Mouse (Mus musculus) limb, embryonic 11.5 days (tissue): ENCODE results near the gene Rasgef1b. TPM values are rescaled to one million over a fixed set of nuclear protein-coding genes. Genes with fewer than 3 reads are reported as not detected.

Experiments used
- ATAC-seq: fragments of 200-750 bp; cut with Nextera tagmentation; 2 replicates; pipeline ENCODE4 v1.8.0; 2017; ENCODE audit warnings: low read depth; ENCODE audit not compliant: insufficient number of reproducible peaks, low FRiP score, low TSS enrichment
- DNase-seq: peaks from one replicate; pipeline ENCODE4 v3.0.0-alpha.2; 2015; ENCODE audit warnings: low spot score
- H3K27ac ChIP-seq: fragments of 300-500 bp; sonication (generic); replicated peaks from 2 replicates; pipeline ENCODE4 v1.5.1; 2014; ENCODE audit warnings: low read depth, mild to moderate bottlenecking, low read length
- H3K27me3 ChIP-seq: fragments of 300-500 bp; sonication (generic); 2 replicates; pipeline ENCODE4 v1.6.1; 2014; ENCODE audit warnings: mild to moderate bottlenecking, low read length, mixed read lengths; ENCODE audit not compliant: control insufficient read depth, insufficient read depth
- H3K36me3 ChIP-seq: fragments of 300-500 bp; sonication (generic); 2 replicates; pipeline ENCODE4 v1.6.1; 2014; ENCODE audit warnings: mild to moderate bottlenecking, low read length, moderate library complexity, mixed read lengths; ENCODE audit not compliant: control insufficient read depth, insufficient read depth
- H3K4me1 ChIP-seq: fragments of 300-500 bp; sonication (generic); 2 replicates; pipeline ENCODE4 v1.6.1; 2014; ENCODE audit warnings: low read length, mixed read lengths; ENCODE audit not compliant: control insufficient read depth, insufficient read depth
- H3K4me2 ChIP-seq: fragments of 300-500 bp; sonication (generic); 2 replicates; pipeline ENCODE4 v1.6.1; 2014; ENCODE audit warnings: low read depth, mild to moderate bottlenecking, moderate library complexity; ENCODE audit not compliant: severe bottlenecking
- H3K4me3 ChIP-seq: fragments of 300-500 bp; sonication (generic); 2 replicates; pipeline ENCODE4 v1.5.1; 2014; ENCODE audit warnings: low read depth, low read length
- H3K9ac ChIP-seq: fragments of 300-500 bp; sonication (generic); 2 replicates; pipeline ENCODE4 v1.6.1; 2014; ENCODE audit warnings: mild to moderate bottlenecking, low read length
- H3K9me3 ChIP-seq: fragments of 300-500 bp; sonication (generic); 2 replicates; pipeline ENCODE4 v1.6.1; 2016; ENCODE audit warnings: low read length; ENCODE audit not compliant: control insufficient read depth
- WGBS: fragments of 180-500 bp; shearing (Covaris S2); extraction: QIAGEN DNeasy Blood & Tissue Kit; methylation state at CpG from one replicate; pipeline ENCODE4 v1.1.7; 2014; 5-methylcytosine and 5-hydroxymethylcytosine counted together
- polyA plus RNA-seq: library from polyadenylated mRNA; unstranded; fragments of >200 nt; fragmentation: Nextera tagmentation; extraction: Ambion mirVana; gene quantifications from 2 replicates; pipeline ENCODE4 v1.2.1, GENCODE M21; 2014

The Rasgef1b gene
- polyA plus RNA-seq, 1 experiment from 2014 or later, result 59.9 TPM

DNA sequence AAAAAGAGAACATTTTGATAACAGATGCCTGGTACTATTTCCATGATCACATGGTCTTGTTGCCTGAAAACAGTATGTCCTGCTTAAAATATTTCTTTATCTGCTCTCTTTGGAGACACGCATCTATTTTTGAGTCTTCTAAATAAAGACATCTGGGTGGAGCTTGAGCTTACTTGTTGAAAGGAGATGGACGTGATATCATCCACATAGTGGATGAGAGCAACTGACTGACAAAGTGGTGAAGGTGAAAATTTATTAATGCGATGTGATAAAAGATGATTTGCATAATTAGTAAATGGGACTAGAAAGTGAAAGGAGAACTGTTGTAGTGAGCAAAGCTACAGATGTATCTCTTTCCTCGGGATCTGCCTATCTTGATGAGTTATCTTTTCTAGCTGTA, 257.1 kb downstream of the Rasgef1b start:
- no peaks in the 10 kb centered on the region for H3K36me3 ChIP-seq
- 84% methylated on average over 4 of the region's 4 CpGs for WGBS
- H3K4me3 ChIP-seq, result no peak overlapping the region
- ATAC-seq (no peak), DNase-seq (no peak)
- no peak overlapping the region for H3K9ac ChIP-seq
- H3K27ac ChIP-seq, result no peak overlapping the region
- no peaks in the 10 kb centered on the region for H3K9me3 ChIP-seq
- H3K4me1 ChIP-seq, result no peaks in the 10 kb centered on the region
- no peaks in the 10 kb centered on the region for H3K27me3 ChIP-seq
- no peak overlapping the region for H3K4me2 ChIP-seq

DNA sequence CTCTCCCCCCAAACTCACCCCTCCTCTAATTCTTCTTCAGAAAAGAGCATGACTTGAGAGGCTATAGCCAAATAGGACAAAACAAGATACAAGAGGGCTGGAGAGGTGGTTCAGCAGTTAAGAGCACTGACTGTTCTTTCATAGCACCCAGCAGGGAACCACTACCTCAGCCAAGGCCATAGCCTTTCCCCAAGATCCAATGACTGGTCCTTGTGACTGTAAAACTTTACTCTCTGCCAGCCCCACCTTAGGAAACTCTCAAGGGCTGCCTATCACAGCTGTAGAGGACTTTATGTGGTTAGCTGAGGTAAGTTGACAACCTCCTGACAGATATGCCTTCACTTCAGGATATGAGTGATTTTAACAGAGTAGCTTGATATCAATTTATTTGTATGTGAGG, 258.3 kb downstream of the Rasgef1b start:
- H3K36me3 ChIP-seq, result no peaks in the 10 kb centered on the region
- H3K27ac ChIP-seq, result no peak overlapping the region
- H3K4me3 ChIP-seq, result no peak overlapping the region
- H3K4me1 ChIP-seq, result no peaks in the 10 kb centered on the region
- no peak for DNase-seq
- H3K9ac ChIP-seq, result no peak overlapping the region
- H3K27me3 ChIP-seq, result no peaks in the 10 kb centered on the region
- no peak for ATAC-seq
- no peaks in the 10 kb centered on the region for H3K9me3 ChIP-seq
- no peak overlapping the region for H3K4me2 ChIP-seq

DNA sequence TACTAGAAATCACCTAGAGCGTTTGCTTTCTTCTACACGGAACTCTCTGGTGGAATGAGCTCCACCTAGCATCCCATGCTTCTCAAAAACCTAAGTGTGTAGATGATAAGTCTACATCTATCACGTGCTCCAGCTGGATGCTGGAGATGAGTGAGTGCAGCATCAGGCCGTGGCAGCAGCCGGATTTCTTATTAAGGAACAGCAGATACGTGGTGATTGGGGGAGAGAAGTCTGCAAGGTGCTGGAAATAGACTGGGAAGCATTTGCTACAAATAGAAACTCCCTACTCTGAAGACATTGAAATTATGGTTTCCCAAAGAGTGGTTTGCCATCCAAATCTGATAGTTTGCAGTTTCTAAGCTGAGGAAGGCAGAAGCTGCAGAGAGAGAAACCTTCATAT, 269.9 kb downstream of the Rasgef1b start:
- no peak overlapping the region for H3K4me3 ChIP-seq
- no peaks in the 10 kb centered on the region for H3K27me3 ChIP-seq
- ATAC-seq (no peak), DNase-seq (no peak)
- WGBS, result 89% methylated on average over 6 of the region's 6 CpGs
- H3K27ac ChIP-seq, result no peak overlapping the region
- H3K9me3 ChIP-seq, result no peaks in the 10 kb centered on the region
- no peaks in the 10 kb centered on the region for H3K4me1 ChIP-seq
- H3K4me2 ChIP-seq, result no peak overlapping the region
- H3K9ac ChIP-seq, result no peak overlapping the region
- H3K36me3 ChIP-seq, result no peaks in the 10 kb centered on the region

DNA sequence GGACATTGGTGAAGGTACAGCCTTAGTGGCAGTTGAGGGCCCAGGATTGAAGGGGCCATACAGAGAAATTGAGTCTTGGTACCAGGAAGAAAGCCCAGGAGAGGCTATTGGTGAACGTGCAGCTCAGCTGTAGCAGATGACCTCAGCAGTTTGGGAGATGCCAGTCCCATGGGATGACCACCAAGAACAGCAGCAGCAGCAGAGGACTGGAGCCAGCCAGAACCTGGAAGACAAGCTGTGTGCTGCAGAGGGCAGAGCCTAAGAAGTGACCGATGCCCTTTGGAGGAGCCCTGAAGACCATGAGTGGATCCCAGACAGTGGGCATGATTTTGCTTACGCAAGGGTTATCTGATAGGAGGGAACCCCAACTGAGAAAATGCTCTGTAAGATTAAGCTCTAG, 271.6 kb downstream of the Rasgef1b start:
- WGBS, result 95% methylated on average over 3 of the region's 3 CpGs
- no peaks in the 10 kb centered on the region for H3K27me3 ChIP-seq
- no peak overlapping the region for H3K27ac ChIP-seq
- H3K9ac ChIP-seq, result no peak overlapping the region
- no peaks in the 10 kb centered on the region for H3K36me3 ChIP-seq
- DNase-seq (no peak), ATAC-seq (no peak)
- H3K9me3 ChIP-seq, result no peaks in the 10 kb centered on the region
- H3K4me3 ChIP-seq, result no peak overlapping the region
- no peak overlapping the region for H3K4me2 ChIP-seq
- no peaks in the 10 kb centered on the region for H3K4me1 ChIP-seq

DNA sequence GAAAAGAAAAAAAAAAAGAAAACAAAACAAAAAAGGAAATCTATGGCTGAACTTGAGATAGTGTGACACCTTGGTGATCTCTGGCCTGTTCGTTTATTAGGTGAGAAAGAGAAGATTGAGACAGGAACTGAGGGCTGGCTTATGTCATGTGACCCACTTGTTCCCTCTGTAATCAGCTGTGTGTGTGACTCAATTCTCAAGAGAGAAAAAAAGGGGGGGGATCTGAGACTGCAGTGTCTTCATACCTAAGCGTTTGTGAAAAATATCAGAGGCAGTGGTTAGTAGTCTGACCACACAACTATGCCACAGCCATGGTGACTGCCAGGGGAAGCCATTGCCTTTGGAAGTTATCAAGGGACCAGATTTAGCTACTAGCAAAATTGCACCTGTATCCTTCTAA, 276.9 kb downstream of the Rasgef1b start:
- H3K27ac ChIP-seq, result no peak overlapping the region
- no peak overlapping the region for H3K4me3 ChIP-seq
- no peak overlapping the region for H3K9ac ChIP-seq
- no peaks in the 10 kb centered on the region for H3K9me3 ChIP-seq
- no peaks in the 10 kb centered on the region for H3K36me3 ChIP-seq
- no peak for ATAC-seq
- no peaks in the 10 kb centered on the region for H3K27me3 ChIP-seq
- 50% methylated on average over 2 of the region's 2 CpGs for WGBS
- H3K4me2 ChIP-seq, result no peak overlapping the region
- 0 out of 2 replicates have a peak, but pooled peaks cover 3% of the 10 kb centered on the region for H3K4me1 ChIP-seq
- no peak for DNase-seq

DNA sequence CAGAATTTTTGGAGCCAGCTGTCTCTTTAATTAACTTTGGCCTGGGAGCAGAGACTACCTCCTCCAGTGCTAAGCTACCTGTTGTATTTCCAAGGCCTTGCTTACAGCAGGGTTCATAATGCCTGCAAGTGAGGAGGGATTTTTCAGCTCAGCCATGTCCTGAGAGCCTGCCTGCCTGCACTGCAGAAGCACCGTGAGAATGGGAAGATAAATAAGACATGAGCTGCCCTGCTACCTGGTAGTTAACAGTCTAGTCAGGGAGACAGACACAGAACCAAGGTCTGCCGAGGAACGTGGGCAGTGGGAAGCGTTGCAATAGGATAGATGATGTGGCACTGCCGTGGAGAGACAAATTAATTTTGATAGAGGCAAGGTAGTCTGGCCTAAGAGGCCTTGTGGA, 277.4 kb downstream of the Rasgef1b start:
- H3K36me3 ChIP-seq, result no peaks in the 10 kb centered on the region
- no peak for DNase-seq
- 53% methylated on average over 5 of the region's 5 CpGs for WGBS
- no peaks in the 10 kb centered on the region for H3K27me3 ChIP-seq
- no peak overlapping the region for H3K4me3 ChIP-seq
- no peak overlapping the region for H3K27ac ChIP-seq
- H3K9ac ChIP-seq, result no peak overlapping the region
- H3K4me1 ChIP-seq, result 0 out of 2 replicates have a peak, but pooled peaks cover 3% of the 10 kb centered on the region
- no peak overlapping the region for H3K4me2 ChIP-seq
- no peak for ATAC-seq
- no peaks in the 10 kb centered on the region for H3K9me3 ChIP-seq

DNA sequence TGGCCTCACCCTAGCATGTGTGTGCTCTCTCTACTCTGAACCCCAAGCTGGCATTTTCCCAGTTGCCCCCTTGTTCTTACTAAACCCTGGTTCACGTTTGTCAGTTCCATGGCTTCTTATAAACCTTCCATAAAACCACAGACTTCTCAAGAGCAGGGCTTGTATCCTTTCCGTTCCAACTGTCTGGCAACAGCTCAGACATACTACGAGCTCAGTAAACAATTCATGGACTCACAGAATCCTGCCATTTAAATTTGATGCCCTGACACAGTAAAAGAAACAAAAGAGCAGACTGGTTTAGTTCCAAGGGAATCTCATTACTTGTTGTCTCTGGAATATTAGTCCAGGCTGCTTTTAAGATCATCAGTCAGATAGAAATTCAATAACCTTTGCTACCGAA, 277.9 kb downstream of the Rasgef1b start:
- H3K36me3 ChIP-seq, result no peaks in the 10 kb centered on the region
- no peak overlapping the region for H3K9ac ChIP-seq
- ATAC-seq (no peak), DNase-seq (no peak)
- H3K9me3 ChIP-seq, result no peaks in the 10 kb centered on the region
- no peaks in the 10 kb centered on the region for H3K27me3 ChIP-seq
- 65% methylated on average over 4 of the region's 4 CpGs for WGBS
- H3K27ac ChIP-seq, result no peak overlapping the region
- no peak overlapping the region for H3K4me2 ChIP-seq
- 0 out of 2 replicates have a peak, but pooled peaks cover 3% of the 10 kb centered on the region for H3K4me1 ChIP-seq
- H3K4me3 ChIP-seq, result no peak overlapping the region

DNA sequence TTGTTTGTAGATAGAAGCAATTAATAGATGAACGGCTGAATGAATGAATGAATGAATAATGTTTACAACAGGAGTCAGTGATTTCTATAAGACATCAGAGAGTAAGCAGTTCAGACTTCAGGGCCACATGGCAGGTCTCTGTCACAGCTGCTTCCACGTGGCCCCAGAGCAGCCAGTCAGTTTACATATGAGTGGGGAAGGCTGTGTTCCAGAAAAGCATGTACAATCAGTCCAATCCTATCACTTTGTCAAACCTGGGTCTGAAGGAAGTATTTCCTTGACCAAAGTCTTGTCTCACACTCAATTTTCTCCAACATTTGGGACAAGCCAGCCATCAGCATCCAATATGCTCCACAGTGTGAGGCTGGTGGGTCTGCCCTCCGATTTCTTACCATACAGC, 278.4 kb downstream of the Rasgef1b start:
- Histone ChIP-seq H3K4me1 (0 out of 2 replicates have a peak, but pooled peaks cover 3% of the 10 kb centered on the region), H3K9ac (no peak overlapping the region), H3K36me3 (no peaks in the 10 kb centered on the region), H3K9me3 (no peaks in the 10 kb centered on the region), H3K4me2 (no peak overlapping the region), H3K27me3 (no peaks in the 10 kb centered on the region), H3K4me3 (no peak overlapping the region), H3K27ac (no peak overlapping the region)
- DNase-seq (no peak), ATAC-seq (no peak)
- 82% methylated on average over 3 of the region's 3 CpGs for WGBS

DNA sequence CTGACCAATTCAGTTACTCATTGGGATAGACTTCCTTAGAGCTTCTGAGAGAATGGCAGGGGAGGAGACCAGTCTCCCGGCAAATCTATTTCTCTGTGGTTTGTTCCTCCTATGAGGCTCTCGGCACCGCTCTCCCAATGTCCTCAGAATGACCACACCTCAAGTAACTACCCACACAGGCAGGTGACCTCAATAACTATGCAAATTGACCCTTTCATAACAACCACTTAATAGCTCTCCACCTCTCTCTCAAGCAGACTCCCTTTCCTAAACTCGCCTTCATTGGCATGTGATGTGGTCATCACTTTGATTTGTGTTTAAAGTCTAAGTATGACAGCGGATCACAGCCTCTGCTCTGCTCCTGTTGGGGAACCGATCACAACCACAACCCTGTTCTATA, 281.4 kb downstream of the Rasgef1b start:
- Histone ChIP-seq H3K27ac (no peak overlapping the region), H3K27me3 (no peaks in the 10 kb centered on the region), H3K9me3 (no peaks in the 10 kb centered on the region), H3K9ac (no peak overlapping the region), H3K4me2 (no peak overlapping the region), H3K4me3 (no peak overlapping the region), H3K4me1 (0 out of 2 replicates have a peak, but pooled peaks cover 3% of the 10 kb centered on the region), H3K36me3 (no peaks in the 10 kb centered on the region)
- ATAC-seq (no peak), DNase-seq (no peak)
- WGBS, result 87% methylated on average over 6 of the region's 6 CpGs
